Mouse (Mus musculus) limb, embryonic 13.5 days (tissue): ENCODE measurements around the gene Gm49721. TPM values are rescaled to one million over a fixed set of nuclear protein-coding genes. Genes with fewer than 3 reads are reported as not detected.
"Not testable (repeated sequence)": the region's sequence is repeated elsewhere in the genome, so short reads cannot be mapped to it uniquely, and the experiment has no call there.

ENCODE experiments used
- ATAC-seq: fragments of 200-750 bp; cut with Nextera tagmentation; 2 replicates; pipeline ENCODE4 v1.8.0; 2017; ENCODE audit warnings: low read depth, moderate number of reproducible peaks, moderate TSS enrichment; ENCODE audit not compliant: low FRiP score
- H3K27ac ChIP-seq: fragments of 300-500 bp; sonication (generic); 2 replicates; pipeline ENCODE4 v1.5.1; 2015; ENCODE audit warnings: inconsistent platforms, mild to moderate bottlenecking, moderate library complexity
- H3K27me3 ChIP-seq: fragments of 300-500 bp; sonication (generic); 2 replicates; pipeline ENCODE4 v1.6.1; 2015; ENCODE audit warnings: mild to moderate bottlenecking, inconsistent platforms
- H3K36me3 ChIP-seq: fragments of 300-500 bp; sonication (generic); 2 replicates; pipeline ENCODE4 v1.6.1; 2015; ENCODE audit warnings: inconsistent platforms, mild to moderate bottlenecking, moderate library complexity
- H3K4me1 ChIP-seq: fragments of 300-500 bp; sonication (generic); 2 replicates; pipeline ENCODE4 v1.6.1; 2015; ENCODE audit warnings: inconsistent platforms
- H3K4me2 ChIP-seq: fragments of 300-500 bp; sonication (generic); replicated peaks from 2 replicates; pipeline ENCODE4 v1.6.1; 2015; ENCODE audit warnings: inconsistent platforms, mild to moderate bottlenecking, moderate library complexity
- H3K4me3 ChIP-seq: fragments of 300-500 bp; sonication (generic); 2 replicates; pipeline ENCODE4 v1.5.1; 2015; ENCODE audit warnings: moderate library complexity, mild to moderate bottlenecking, inconsistent platforms
- H3K9ac ChIP-seq: fragments of 300-500 bp; sonication (generic); 2 replicates; pipeline ENCODE4 v1.6.1; 2015; ENCODE audit warnings: mild to moderate bottlenecking, inconsistent platforms
- H3K9me3 ChIP-seq: fragments of 300-500 bp; sonication (generic); 2 replicates; pipeline ENCODE4 v1.6.1; 2016; ENCODE audit warnings: inconsistent platforms
- WGBS: fragments of 180-500 bp; shearing (Covaris S2); methylation state at CpG from one replicate; pipeline ENCODE4 v1.1.7; 2015; 5-methylcytosine and 5-hydroxymethylcytosine counted together
- polyA plus RNA-seq: library from polyadenylated mRNA; unstranded; fragments of >200 nt; fragmentation: Nextera tagmentation; extraction: Ambion mirVana; gene quantifications from 2 replicates; pipeline ENCODE4 v1.2.1, GENCODE M21; 2015

Gm49721 gene
- polyA plus RNA-seq = 0.23 and 0.32 TPM in 2 replicates

DNA sequence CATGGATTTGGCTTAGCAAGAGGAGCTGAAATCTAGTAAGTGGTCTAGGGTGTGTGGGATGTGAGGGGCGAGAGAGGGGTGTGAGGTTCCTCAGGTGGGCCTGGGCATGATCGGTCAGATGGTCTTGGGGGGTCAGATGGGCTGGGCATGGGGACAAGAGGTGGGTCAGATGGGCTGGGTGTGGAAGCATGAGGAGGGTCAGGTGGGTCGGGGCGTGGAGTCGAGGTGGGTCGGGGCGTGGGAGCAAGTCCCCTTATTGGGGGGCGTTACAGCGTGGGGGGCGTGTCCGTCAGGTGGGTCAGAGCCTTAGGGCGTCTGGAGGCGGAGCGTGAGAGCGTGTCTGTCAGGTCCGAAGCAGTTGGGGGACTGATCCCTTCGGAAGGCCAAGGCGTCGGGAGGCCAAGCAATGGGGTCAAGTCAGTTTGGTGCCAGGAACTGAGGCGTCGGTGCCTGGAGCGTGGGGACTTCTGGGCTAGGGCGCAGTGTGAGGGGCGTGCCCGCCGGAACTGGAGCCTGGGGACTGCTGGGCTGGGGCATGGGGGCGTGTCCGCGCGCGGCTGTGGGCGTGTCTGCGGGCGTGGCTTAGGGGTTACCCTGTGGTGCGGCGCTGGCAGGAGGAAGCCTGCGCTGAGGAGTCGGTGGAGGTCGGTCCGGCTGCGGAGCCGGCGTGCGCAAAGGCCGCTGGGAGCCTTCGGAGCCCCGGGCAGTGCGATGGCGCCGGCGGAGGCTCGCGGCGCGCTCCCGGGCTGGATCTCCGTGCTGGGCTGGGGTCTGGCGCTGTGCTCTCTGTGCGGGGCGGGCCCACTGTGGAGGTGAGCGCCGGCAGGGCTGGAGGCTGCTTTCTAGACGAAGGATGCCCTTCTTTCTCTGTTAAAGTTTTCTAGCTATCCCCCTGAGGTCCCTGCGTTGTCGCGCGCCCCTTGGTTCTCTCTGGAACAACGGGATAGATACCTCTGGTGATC lies at the start of gene Gm49721:
Gene Gm49721 (plus strand): TSS at position 618 of the 962 bp plus-strand sequence.
- H3K4me2 ChIP-seq = peak within 1 kb of the TSS; percentile 61
- H3K27ac ChIP-seq, H3K9me3 ChIP-seq, H3K27me3 ChIP-seq, H3K4me1 ChIP-seq, H3K36me3 ChIP-seq: not testable (repeated sequence)
- peak; percentile 97 for ATAC-seq
- peak within 1 kb of the TSS; percentile 76 for H3K9ac ChIP-seq
- WGBS = 2% methylated on average over 43 of the region's 68 CpGs
- H3K4me3 ChIP-seq = peak within 1 kb of the TSS; percentile 54

- not testable (repeated sequence) for H3K9ac ChIP-seq, H3K36me3 ChIP-seq, H3K4me1 ChIP-seq, H3K27ac ChIP-seq, H3K4me3 ChIP-seq, H3K9me3 ChIP-seq, H3K4me2 ChIP-seq, ATAC-seq, H3K27me3 ChIP-seq
- 94% methylated on average over 7 of the region's 7 CpGs for WGBS
Measured at GRCm38 (mm10) chr17:6931625-6932024, 47.1 kb upstream of the Gm49721 start.

- not testable (repeated sequence) for H3K27me3 ChIP-seq, ATAC-seq, H3K9ac ChIP-seq, H3K4me1 ChIP-seq, H3K4me2 ChIP-seq, H3K9me3 ChIP-seq, H3K4me3 ChIP-seq, H3K27ac ChIP-seq, H3K36me3 ChIP-seq
- WGBS = no CpG with 5 or more reads among the region's 4 CpGs
Measured at GRCm38 (mm10) chr17:6942560-6942959, 36.1 kb upstream of the Gm49721 start.

DNA sequence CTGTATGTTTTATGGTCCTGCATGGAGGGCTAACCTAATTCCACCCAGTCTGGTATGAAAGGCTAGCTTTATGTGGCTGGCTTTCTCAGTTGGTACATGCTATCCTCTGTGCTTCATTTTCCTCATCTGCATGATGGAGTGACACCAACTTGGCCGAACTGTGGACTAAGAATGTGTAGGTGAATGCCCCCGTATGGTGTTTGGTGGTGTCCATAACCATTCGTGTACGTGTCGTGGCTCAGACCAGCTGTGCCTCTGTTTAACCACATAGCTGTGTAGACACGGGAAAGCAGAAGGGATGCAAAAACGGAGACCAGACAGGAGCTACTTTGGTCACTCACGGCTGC lies 31.1 kb upstream of the Gm49721 start:
- not testable (repeated sequence) for H3K4me1 ChIP-seq, H3K27me3 ChIP-seq, H3K36me3 ChIP-seq, H3K27ac ChIP-seq, H3K9me3 ChIP-seq, ATAC-seq
- WGBS = 17% methylated on average over 1 of the region's 8 CpGs
- peak overlapping the region; percentile 63 for H3K4me2 ChIP-seq
- peak overlapping the region; percentile 63; the same call in 1 of the 2 replicates for H3K9ac ChIP-seq
- H3K4me3 ChIP-seq = peak overlapping the region; percentile 56

- H3K4me2 ChIP-seq = peak within 1 kb of the TSS; percentile 63
- H3K9me3 ChIP-seq, H3K27me3 ChIP-seq, H3K4me1 ChIP-seq, H3K36me3 ChIP-seq: not testable (repeated sequence)
- H3K27ac ChIP-seq = peak within 1 kb of the TSS; percentile 90
- under 1% methylated on average over 68 of the region's 73 CpGs for WGBS
- peak within 1 kb of the TSS; percentile 56 for H3K4me3 ChIP-seq
- ATAC-seq = peak; percentile 98
- peak within 1 kb of the TSS; percentile 63 for H3K9ac ChIP-seq
Measured at GRCm38 (mm10) chr17:6947984-6948768, 30.5 kb upstream of the Gm49721 start, which contains the start of gene Rsph3b. Gene Rsph3b (minus strand): TSS chr17:6948682.

GRCm38 (mm10) chr17:6948769-6949228 lies 29.9 kb upstream of the Gm49721 start:
- peak overlapping the region; percentile 63 for H3K4me2 ChIP-seq
- not testable (repeated sequence) for H3K4me1 ChIP-seq, H3K9me3 ChIP-seq, H3K36me3 ChIP-seq, H3K27me3 ChIP-seq
- ATAC-seq = peak; percentile 25; the same call in 1 of the 2 replicates
- H3K9ac ChIP-seq = peak overlapping the region; percentile 63
- WGBS = 6% methylated on average over 9 of the region's 9 CpGs
- H3K27ac ChIP-seq = peak overlapping the region; percentile 90; the same call in 1 of the 2 replicates
- H3K4me3 ChIP-seq = peak overlapping the region; percentile 56

DNA sequence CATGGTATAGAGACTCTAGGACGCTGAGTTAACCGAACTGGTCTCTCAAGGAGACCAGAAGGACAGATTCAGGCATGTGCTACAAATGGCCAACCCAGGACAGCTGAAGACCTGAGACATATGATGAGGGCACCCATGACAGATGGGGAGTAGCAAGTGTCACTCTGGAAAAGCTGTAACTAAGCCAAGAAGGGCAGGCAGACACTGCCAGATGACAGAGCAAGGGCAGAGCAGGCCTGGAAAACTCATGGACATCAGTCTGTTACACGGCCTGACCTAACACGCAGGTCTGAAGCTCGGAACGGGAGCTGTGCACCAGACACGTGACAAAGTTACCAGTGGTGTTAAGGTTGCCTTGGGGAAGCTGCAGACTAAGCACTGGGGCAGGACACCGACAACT lies 19.8 kb upstream of the Gm49721 start:
- H3K27ac ChIP-seq, ATAC-seq, H3K27me3 ChIP-seq, H3K36me3 ChIP-seq, H3K4me1 ChIP-seq, H3K9me3 ChIP-seq, H3K4me3 ChIP-seq, H3K4me2 ChIP-seq, H3K9ac ChIP-seq: not testable (repeated sequence)
- 89% methylated on average over 7 of the region's 8 CpGs for WGBS

DNA sequence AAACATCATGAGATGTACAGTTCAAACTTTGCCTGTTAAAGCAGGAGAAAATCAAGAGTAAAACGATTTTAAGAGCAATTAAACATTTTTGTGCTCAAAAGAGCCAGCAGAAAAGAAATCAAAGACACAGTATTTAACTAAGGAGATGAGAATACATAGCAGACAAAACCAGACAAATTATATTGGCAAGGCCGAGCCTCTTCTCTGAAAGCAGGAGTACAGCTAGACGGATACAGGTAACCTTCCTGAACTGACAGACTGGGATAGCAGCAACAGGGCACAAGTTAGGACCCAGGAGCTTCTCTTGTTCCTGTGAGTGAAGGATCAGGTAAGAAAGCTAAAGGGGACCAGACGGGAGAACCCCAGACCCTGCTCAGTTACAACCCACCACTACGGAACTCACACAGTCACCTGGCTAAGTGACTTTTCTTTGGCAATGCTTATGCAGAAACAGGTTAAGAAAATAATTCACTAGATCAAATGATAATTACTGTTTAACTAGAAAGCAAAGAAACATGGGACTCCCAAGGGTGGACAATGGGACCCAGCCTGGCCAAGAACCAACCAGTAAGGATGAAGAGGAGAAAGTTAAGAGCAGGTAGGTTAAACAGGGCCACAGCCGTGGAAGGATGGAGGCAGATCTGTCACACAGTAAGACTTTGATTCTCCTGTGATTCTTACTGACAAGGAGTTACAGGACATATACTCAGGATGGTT lies 19.0 kb upstream of the Gm49721 start:
- not testable (repeated sequence) for H3K9me3 ChIP-seq, ATAC-seq, H3K27me3 ChIP-seq, H3K4me1 ChIP-seq, H3K36me3 ChIP-seq, H3K9ac ChIP-seq, H3K27ac ChIP-seq
- 57% methylated on average over 5 of the region's 6 CpGs for WGBS
- Histone ChIP-seq H3K4me3 (peak overlapping the region; percentile 52), H3K4me2 (peak overlapping the region; percentile 58)

DNA sequence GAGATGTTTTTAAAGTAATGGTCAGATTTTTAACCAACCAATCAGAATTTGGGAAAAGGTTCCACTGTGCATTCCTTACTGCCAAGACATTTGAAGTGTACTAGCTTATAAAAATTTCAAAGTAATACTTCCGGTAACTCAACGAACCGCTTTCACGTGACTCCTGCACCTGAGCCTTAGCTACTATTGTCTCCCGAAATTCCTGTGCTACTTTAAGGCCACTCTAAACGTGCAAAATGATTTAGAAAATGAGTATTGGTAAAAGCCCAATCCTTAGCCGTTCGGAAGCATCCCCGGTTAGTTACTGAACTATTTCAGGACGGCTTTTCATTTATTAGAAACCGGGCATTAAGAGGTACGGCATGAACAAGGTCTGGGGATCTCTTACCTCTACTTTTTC lies 18.4 kb upstream of the Gm49721 start:
- ATAC-seq, H3K27ac ChIP-seq, H3K4me1 ChIP-seq, H3K9me3 ChIP-seq, H3K36me3 ChIP-seq, H3K27me3 ChIP-seq: not testable (repeated sequence)
- H3K9ac ChIP-seq = peak overlapping the region; percentile 69; the same call in 1 of the 2 replicates
- under 1% methylated on average over 12 of the region's 12 CpGs for WGBS
- peak overlapping the region; percentile 58 for H3K4me2 ChIP-seq
- peak overlapping the region; percentile 52 for H3K4me3 ChIP-seq

DNA sequence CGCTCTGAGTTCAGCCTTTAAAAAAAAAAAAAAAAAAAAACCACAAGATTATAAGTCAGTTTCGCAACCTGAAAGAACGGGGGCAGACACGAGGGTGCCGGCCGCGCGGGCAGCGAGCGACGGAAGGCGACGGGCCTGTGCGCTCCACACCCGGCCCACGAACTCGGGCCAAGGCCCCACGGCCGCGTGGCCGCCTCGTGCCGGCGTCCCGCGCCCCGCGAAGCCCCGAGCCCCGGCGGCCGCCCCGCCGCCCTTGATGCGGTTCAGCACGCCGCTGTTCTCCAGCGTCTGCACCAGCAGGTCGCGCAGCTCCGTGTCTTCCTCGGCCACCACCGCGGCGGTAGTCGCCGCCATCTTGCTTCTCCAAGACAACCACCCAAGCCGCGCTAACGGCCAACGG lies 17.9 kb upstream of the Gm49721 start, which contains the start of gene Tagap1:
Gene Tagap1 (minus strand): TSS at position 381 of the 400 bp plus-strand sequence.
- H3K9me3 ChIP-seq, H3K4me1 ChIP-seq, H3K36me3 ChIP-seq, H3K27me3 ChIP-seq: not testable (repeated sequence)
- H3K27ac ChIP-seq = peak within 1 kb of the TSS; percentile 67; the same call in 1 of the 2 replicates
- H3K9ac ChIP-seq = peak within 1 kb of the TSS; percentile 69
- WGBS = under 1% methylated on average over 45 of the region's 51 CpGs
- H3K4me3 ChIP-seq = peak within 1 kb of the TSS; percentile 52
- peak within 1 kb of the TSS; percentile 58 for H3K4me2 ChIP-seq
- peak; percentile 37 for ATAC-seq

DNA sequence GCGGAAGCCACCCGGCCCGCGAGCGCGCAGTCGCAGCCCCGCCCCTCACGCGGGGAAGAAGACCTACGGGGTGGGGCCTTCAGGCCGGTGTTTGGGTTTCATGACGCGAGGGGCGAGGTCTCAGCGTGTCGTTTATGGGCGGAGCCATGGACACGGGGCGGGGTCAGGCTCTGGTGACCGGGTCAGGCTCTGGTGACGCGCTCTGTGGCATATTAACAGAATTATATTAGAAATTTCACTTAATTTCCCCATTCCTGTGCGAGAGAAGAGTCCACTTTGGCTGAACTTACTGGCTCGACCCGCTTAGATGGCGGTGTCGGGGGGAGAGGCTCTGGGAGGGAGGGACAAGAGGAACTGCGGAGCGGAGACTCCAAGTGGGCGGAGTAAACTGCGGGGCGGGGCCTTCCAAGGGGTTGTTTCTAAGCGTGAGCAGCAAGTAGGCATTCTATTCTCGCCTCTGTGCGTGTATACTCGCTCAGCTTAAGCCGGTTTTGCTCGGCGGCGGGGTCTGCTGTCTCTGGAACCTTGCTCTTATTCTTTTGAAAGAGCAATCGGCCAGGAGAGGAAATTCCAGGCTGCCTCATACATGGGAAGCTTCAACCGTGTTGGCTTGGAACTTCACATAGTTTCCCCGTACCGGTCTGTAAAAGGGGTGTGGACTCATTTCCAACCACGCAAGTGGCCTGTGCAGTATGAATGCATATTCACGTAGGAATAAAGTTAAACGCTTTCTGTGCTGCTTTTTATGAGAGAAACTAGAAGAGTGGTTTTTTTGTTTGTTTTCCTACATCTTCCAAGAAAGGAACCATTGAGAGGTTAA lies 17.3 kb upstream of the Gm49721 start:
- not testable (repeated sequence) for H3K9ac ChIP-seq, H3K4me1 ChIP-seq, H3K27me3 ChIP-seq, H3K36me3 ChIP-seq, H3K27ac ChIP-seq, H3K9me3 ChIP-seq
- ATAC-seq = peak; percentile 98
- under 1% methylated on average over 22 of the region's 48 CpGs for WGBS
- Histone ChIP-seq H3K4me3 (peak overlapping the region; percentile 31), H3K4me2 (peak overlapping the region; percentile 54)
